Mouse (Mus musculus) embryo, embryonic 11 days (tissue): ENCODE measurements at regions not wholly inside any gene's neighbourhood (a gene's known extent, or its start where the extent isn't known, plus 50 kb on each side); places are given as distances from the start of the nearest gene placed in this dataset.

Source experiments
- DNase-seq: peaks from one replicate; pipeline ENCODE4 v3.0.0-alpha.2; 2015

DNA sequence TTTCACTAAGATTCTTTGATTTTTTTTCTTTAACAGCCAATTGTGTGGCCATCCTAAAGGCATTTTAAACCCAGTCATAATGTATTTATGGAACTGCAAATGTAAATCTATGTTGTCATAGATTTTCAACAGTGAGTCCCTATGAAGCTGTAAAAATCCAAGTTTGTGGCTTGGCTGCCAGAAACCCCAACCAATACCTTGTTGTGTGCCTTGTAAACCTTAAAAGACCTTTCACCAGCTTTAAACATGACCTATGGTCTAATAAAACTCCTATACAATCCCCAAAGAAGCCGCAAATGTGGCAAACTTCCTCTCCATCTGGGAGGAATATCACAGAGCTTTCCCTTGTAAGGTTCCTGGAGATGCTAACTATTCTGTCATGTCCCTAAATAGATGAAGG is 125.4 kb upstream of the Igf1 start:
- DNase-seq: no peak

DNA sequence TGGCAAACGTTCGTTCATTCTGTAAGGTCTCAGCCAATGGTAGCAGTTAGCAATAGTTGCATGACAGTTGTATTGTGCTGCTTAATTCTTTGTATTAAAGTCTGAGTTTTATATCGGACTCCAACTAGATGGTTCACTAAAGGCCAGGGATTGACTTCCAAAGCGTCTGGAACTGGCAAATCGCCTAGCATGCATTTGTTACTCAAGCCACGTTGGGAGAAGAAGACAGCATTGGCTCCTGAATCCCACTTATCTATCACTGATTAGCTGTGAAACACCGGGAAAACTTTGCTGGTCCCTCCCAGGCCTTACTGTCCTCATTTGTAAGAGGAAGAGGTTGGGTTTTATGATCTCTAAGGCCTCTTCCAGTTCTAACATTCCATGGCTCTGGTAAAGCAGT is 124.8 kb upstream of the Igf1 start:
- no peak for DNase-seq

DNA sequence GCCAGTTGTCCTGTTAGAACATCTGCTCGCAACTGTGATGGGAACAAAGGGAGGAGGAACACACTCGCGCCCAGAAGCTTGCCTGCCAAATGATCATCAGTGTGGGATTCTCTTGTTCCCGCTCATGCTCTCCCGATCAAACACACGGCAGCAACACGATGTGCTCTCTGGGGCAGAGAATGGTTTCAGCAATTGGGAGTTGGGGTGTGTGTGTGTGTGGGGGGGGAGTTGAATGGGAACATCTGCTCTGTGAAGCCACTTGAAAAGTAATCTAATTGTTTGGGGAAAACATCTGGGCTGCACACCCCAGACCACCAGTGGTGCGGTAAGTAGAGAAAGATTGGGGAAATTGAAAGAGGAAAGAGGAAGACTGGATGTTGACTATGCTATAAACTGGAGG is 117.7 kb upstream of the Igf1 start:
- DNase-seq: no peak

DNA sequence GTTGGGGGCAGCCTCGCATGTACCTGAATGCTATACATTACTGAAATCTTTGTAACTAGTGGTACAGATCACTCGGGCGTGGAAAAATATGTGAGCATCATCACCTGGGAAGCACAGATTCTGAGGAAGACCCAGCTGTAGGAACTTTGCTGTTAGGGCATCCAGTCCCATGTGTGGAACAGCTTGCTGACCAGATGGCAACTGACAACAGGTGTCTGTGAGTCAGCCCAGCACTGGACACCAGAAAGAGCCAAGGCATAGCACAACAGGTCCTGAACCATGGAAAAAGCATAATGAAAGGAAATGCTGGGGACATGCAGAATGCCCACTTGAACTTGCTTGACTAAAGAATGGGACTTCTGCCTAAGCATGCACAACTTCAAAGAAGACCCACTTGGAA is 115.3 kb upstream of the Igf1 start:
- DNase-seq: no peak

DNA sequence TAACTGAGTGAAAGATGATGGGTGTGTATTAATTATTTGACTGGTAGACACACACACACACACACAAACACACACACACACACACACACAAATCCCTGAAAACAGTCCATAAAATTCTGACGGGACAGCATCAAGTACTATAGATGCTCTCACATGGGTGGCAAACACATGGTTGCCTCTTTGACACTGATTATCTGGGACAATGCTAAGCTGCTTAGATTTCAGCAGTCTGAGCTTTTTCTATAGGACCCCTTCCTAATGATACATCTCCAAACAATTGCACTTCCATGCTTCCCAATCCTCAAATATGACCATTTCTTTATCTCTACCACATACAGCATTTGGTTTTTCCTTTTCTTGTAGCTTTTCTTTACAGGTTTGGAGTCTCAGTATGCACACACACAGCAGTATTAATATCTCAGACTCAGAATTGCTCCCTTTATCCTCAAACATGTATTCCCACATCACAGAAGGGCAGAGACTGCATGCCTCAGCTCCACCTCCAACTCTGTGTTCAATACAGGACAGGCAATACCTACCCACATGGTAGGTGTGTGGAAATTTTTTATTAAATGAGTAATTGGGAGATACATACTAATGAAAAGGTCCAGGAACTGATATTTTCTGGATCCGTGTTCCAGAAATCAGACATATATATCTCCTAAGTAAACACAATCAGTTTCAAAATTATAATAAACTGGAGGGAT is 110.1 kb upstream of the Igf1 start:
- DNase-seq: no peak

DNA sequence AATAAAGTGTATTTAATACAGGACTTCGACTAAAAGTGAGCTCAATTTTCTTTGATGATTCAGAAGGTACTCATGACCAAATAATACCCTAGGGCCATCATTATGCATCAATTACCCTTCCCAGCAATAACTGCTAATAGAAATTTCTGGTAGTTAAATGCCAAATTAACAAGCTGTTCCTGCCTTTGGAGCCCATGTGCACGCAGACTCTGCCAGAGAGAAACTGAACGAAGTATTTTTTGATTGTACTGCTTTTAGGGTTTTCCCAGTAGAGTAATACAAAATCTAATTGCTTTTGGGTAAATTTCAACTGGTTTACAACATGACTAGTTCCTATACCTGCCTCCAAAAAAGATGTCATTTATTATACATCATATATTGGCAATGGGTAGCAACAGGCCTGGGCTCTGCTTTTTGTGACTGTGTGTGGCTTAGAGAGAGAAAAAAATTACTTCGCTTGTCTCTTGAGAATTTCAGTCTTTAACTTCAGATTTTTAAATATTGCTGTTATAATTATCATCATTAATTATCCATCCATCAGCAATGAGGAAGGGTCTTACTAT is 109.4 kb upstream of the Igf1 start:
- DNase-seq: no peak

DNA sequence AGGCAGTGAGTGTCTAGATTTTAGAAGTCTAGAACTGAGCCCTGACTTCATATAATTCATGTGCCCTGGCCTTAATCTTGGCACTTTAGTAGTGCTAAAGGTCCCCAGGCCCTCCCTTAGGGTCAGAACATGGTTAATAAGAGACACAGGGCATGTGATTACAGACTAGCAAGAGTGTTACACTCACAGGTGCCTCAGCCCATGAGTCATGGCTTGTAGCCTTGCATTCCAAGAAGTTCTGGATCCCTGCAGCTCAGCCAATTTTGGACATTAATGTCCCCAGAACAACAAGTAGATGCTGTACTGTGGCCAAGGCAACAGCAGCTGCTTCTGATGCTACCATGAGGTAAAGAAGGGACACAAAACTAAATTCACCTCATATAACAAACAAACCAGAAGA is 107.7 kb upstream of the Igf1 start:
- no peak for DNase-seq

DNA sequence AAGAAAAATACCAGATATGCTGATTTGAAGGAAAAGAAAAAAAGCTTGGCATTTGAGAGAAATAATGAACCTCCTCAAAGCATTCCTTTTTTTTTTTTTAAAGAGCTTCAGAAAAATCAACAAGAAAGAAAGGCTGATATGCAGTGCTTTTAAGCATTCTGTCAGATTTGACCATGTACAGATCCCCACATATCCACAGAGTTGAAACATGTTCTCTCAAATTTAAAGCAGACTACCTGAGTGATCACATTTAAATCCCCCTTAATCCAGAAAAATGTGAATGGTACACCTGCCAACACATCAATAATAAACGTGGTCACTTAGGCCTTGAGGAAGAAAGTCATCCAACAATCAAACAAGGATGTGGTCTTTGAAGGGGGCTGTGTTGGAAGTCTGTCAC is 107.1 kb upstream of the Igf1 start:
- DNase-seq: no peak

DNA sequence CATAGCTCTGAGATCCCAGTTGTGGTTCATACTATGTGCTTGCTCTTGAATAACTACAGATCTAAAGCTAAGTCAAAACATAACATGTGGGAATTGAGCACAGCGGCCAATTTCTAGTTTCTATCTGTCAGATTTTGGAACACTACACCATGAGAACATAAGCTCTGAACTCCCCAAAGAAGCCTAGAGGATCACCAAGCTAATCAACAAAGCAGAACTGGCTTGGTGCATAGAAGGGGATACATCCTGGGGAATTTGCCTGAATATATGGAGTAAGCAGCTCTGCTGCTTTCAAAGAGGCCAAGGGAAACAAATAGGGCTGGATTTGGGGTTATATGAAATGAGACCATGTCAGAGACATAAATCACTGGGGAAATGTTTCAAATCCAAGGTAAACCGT is 105.9 kb upstream of the Igf1 start:
- no peak for DNase-seq

DNA sequence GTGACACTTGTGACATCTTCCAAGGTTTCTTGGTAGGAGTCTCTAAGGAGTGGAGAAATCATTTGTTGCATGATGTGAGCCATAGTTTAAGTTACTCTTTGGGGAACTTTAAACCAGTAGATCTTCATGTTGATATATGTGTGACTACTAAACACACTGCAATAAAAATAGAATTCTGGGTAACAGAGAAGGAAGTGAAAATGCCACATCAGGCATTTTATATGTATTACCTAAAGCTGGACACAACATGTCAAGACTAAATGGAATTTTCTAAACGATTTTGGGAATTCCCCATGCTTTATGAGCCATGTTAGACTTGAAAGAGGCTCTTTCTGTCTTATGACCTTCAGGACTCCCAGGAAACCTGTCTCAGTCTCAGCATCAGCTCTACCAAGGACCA is 104.6 kb upstream of the Igf1 start:
- no peak for DNase-seq

DNA sequence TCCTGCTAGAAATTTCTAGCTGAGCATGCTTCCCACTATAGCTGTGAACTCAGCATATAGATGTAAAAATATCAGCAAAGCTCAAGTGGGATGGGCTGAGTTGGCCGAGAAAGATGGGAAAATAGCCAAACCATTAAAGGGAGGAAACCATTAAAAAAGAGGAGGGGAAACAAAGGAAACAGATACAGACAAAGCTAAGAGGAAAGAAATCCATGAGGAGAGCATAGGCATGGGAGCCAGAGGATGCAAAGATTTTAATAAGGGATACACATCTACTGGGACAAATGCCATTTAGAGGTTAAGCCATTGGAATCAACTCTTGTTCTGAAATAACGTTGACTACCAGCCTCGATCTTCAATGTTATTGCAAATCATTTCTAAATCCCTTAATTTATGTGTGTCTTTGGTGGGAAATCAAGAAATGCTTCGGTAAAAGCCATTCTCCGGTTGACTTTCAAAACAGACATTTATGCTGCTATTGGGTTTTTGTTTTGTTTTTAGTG is 96.5 kb upstream of the Igf1 start:
- DNase-seq: no peak

DNA sequence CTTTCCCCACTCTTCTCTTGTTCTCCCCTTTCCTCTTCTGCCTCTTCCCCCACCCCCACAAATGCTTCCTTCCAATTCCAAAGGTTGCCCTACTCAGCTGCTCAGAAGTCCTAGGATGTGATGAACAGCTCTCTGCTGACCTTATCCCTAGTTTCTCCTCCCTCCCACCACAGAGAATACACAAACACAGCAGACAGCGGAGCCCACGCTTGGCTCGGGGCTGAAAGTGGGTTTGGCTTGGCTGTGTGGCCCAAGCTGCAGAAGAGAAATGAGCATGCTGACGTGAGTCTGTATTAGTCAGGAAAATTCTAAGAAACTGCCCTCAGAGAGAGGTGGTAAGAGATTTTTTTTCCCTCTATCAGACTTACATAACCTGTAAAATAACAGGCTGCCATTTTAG is 70.5 kb upstream of the Igf1 start:
- no peak for DNase-seq

DNA sequence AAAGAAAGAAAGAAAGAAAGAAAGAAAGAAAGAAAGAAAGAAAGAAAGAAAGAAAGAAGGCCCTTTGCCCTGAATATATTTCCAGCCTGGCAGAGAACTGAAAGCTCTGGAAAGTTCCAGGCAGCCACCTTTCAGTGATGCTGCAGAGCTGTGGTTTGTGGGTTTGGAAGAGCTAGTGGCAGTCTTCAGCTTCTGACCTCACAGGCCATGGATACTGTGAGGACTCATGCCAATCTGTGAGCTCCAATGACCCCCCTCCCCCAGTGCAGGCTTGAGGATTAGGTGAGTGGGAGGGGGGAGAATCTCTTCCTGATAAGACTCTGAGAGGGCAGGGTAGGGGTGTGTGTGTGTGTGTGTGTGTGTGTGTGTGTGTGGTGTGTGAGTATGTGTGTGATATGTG is 65.7 kb upstream of the Igf1 start:
- DNase-seq: no peak

DNA sequence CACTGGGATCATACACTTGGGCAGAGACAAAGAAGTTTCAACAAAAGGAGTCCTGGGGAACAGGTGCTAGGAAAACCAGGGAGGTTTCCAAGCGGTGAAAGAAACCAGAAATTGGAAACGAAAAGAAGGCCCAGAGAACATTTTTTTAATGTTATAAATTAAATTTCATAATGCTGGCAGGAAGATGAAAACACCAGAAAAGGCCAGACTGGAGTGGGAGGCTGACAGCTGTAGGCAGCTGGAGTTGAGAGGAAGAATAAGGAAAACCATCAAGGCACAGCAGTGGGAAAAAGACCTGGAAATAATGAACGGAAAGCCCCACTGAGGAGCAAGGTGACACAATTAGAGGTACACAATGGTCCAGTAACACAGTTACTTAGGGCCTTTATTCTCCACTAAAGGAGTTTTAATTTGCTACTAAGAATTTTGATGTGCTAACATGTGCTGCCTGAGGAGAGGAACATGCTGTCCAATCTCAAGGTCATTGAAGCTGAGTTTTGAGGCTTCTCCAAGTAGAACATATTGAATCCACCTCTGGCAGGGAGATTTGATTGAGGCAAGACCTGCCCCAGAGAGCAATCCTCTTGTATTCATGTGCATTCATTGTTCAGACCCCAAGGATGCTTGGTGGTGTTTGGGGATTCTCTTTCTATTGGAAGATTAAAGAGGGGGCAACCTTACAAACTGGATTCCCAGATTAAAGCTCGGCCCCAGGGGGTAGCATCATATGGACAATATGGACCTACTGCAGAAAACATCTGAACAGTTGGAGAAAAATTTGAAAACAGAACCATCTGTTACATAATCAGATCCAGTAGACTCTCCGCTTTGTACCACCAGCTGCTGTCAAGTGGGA is 53.9 kb upstream of the Igf1 start:
- no peak for DNase-seq

DNA sequence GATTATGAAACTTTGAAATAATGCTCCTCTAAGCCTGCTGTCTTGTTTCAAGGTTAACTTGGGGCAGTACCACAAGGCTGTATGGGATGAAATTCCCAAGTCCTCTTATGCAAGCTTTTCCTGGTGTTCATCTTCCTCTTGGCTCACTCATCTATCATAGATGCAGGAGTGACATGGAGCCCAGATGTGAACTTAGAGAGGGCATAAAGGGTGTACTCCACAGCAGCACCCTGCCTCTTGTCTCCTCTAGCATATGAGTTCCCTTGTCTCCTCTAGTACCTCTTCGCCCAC is 53.3 kb upstream of the Igf1 start:
- no peak for DNase-seq
